Mouse (Mus musculus) lung, postnatal 25 days (tissue): ENCODE data around the gene 4930550C14Rik.

ENCODE experiments used
- DNase-seq: peaks from one replicate; pipeline ENCODE4 v3.0.0; 2022; ENCODE audit warnings: low spot score

The 4930550C14Rik gene

GRCm38 (mm10) chr9:53404050-53404752 is 2.1 kb downstream of the 4930550C14Rik start:
- DNase-seq, result no peak

- DNase-seq, result peak; percentile 87
Observed at GRCm38 (mm10) chr9:53404753-53405722, 2.9 kb downstream of the 4930550C14Rik start.

- DNase-seq, result no peak
Observed at GRCm38 (mm10) chr9:53408548-53408947, 6.4 kb downstream of the 4930550C14Rik start.

- DNase-seq, result peak; percentile 85
Observed at GRCm38 (mm10) chr9:53408953-53409361, 6.8 kb downstream of the 4930550C14Rik start.

- DNase-seq, result no peak
Observed at GRCm38 (mm10) chr9:53409427-53409826, 7.3 kb downstream of the 4930550C14Rik start.

- DNase-seq, result no peak
Observed at GRCm38 (mm10) chr9:53422133-53422896, 20.2 kb downstream of the 4930550C14Rik start.

GRCm38 (mm10) chr9:53426726-53427125 is 24.6 kb downstream of the 4930550C14Rik start:
- DNase-seq, result no peak

GRCm38 (mm10) chr9:53427638-53428037 is 25.5 kb downstream of the 4930550C14Rik start:
- no peak for DNase-seq

- DNase-seq, result no peak
Observed at GRCm38 (mm10) chr9:53435830-53436570, 33.9 kb downstream of the 4930550C14Rik start.

- no peak for DNase-seq
Observed at GRCm38 (mm10) chr9:53450609-53451008, 48.5 kb downstream of the 4930550C14Rik start.

GRCm38 (mm10) chr9:53452038-53452437 is 49.9 kb downstream of the 4930550C14Rik start:
- DNase-seq, result no peak

GRCm38 (mm10) chr9:53472806-53473518 is 70.8 kb downstream of the 4930550C14Rik start:
- DNase-seq, result no peak
